Mouse (Mus musculus): Measurements from ENCODE around the gene Cpm.
"Not testable (repeated sequence)": the region's sequence is repeated elsewhere in the genome, so short reads cannot be mapped to it uniquely, and the experiment has no call there.

Gene Cpm

GRCm38 (mm10) chr10:117606423-117606822 is 22.9 kb upstream of the Cpm start:
- no peak for DNase-seq (ENCODE audit: low spot score in 2 of 2)

- no peak for DNase-seq (ENCODE audit: low spot score in 2 of 2)
Measured at GRCm38 (mm10) chr10:117607051-117607803, 22.1 kb upstream of the Cpm start.

GRCm38 (mm10) chr10:117607804-117608279 is 21.5 kb upstream of the Cpm start:
- DNase-seq (ENCODE audit: low spot score in 2 of 2): no peak

DNA sequence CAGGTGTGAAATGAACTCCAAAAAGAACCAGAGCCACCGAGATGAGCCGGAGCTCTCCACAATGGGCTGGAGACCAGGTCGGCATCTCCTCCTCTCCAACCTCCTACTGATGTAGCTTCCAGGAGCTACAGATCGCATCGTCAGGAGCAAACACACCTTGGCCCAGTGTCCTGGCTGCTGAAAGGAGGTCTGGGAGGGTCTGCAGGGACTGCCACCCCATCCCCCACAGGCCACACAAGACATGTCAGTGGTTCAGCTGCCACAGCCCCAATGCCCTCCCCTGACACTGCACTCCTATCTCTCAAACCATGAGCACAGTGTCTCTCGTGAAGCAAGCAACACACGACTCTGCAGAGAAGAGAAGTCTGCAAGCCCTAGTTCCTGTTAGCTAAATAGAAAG is 20.8 kb upstream of the Cpm start:
- DNase-seq (ENCODE audit: low spot score in 2 of 2): no peak

- no peak for DNase-seq (ENCODE audit: low spot score in 2 of 2)
Measured at GRCm38 (mm10) chr10:117608988-117609809, 20.1 kb upstream of the Cpm start.

DNA sequence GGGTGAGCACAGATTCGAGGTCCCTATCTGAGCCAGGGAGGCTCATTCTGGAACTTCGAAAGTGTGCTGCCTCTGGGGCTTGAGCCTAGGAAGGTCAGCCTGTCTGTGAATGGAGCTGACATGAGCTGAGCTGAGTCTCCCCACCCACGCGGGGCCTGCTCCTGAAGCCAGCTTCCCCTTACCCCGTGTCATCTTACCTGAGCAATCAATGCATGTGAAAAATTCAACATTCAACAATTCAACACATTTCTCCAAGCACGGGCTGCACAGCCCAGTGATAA is 19.6 kb upstream of the Cpm start:
- DNase-seq (ENCODE audit: low spot score in 2 of 2): no peak

DNA sequence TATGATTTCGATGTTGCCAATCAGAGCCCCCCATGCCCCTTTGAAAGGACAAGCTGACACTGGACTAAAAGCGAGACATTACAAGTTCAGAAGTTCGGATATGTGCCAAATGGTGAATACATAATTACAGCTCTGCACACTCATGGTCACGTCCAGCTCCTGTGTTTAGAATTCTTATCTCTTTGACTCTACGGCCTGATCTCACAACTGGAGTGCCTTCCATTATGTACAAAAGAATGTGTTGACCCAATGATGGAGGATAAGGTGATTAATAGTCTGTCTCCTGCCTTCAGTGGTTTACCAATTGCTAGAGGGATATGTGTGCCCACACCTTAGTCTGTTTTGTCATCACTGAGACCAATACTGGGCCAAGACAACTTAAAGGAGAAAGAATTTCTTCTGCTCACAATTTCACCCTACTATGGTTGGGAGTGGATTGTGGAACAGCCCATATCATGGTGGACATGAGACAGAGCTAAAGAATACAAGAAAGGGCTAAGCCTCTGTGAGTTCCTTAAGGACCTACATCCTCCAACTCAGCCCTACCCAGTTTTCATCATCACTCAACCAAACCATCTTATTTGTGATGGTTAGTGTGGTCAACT is 19.0 kb upstream of the Cpm start:
- DNase-seq (ENCODE audit: low spot score in 2 of 2): no peak

DNA sequence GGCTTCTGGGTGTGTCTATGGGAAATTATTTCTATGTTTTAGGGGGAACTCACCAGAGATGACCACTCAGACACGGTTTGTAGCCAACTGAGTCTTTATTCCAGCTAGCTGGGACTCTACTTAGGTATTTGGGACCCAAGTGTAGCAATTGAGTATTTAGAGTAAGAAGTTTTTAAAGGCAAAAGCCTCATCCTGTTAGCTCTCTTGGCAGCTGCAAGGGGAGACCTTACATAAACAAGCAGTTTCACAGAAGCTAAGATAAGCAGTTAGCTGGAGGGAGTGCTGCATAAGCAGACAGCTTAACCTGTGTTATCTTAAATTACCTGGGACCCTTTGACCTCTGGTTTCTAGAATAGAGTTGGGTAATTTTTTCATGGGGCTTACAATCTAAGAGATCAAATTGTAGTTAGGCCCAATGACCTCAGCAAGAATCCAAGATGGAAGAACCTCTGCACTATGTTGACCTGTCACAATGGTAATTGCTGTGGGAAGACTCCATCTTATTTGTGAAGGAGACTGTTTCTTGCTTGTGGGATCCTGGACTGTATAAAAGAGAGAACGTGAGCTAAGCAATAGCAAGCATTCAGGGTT is 18.4 kb upstream of the Cpm start:
- DNase-seq (ENCODE audit: low spot score in 2 of 2): no peak

DNA sequence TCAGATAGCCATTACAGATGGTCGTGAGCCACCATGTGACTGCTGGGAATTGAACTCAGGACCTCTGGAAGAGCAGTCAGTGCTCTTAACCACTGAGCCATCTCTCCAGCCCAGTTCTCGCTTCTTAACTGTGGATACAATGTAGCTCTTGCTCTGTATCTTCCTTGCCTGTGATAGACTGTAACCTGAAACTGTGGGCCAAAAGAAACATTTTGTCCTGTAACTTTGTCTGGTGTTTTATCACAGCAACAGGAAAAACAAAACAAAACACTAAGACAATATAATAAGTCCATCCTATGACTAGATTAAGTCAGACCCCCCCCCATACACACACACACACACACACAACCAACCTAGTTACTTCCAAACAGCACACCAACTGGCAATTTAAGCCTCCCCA is 17.8 kb upstream of the Cpm start:
- DNase-seq (ENCODE audit: low spot score in 2 of 2): no peak

DNA sequence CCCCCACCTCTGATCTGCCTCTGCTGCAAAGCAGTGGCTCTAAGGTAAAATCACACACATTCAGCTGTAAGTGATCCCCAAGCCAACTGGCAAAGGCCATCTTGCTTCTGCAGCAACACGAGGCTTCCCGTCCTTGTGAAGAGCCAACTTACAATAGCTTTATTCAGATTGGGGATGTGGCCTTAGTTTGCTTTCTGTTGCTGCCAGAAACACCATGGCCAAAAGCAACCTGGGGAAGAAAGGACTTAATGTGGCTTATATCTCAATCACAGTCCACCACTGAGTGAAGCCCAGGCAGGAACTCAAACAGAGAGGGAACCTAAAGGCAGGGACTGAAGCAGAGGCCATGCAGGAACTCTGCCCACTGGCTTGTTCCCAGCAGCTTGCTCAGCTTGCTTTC is 17.3 kb upstream of the Cpm start:
- DNase-seq (ENCODE audit: low spot score in 2 of 2): no peak

DNA sequence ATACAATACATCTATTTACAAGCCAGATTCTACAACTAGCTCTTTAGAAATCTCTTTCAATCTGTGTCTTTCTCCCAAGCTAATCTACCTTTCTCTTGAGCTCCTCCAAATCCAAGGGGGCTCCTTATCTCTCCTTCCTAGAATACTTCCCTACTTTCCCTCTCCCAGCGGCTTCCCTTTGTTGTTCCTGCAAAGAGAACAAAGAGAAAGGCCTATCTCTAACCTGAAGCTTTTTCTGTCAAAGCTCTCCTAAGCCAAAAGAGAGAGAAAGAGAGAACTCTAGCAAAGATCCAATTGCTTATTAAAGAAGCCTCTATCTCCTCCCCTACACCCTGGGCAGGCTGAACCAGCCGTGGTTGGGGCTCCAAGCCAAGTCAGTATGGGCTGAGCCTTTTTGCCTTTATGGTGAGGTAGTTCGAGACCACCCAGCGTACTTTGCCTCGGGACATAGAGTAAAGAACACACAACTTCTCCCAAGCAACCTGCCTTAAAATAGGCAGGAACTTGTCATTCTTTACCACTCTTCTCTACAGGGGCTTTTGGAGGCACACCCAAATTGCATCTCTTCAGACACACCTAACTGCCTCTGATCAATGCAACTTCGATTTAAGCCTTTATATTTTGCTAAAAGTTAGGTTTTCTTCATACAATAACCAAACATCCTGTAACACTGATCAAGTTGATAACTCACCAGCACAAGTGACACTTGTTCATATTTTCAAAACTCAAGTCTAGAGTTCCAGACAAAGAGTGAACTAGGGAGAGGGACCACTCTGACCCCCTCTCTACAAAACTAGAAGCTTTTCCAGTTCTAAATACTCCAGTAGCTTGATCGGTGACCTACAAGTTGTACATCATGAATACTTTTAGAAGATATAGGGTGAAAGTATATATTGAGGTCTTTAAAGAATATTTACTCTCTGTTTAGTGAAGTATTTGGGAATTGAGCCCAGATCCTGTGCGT is 16.4 kb upstream of the Cpm start:
- DNase-seq (ENCODE audit: low spot score in 2 of 2): no peak

- DNase-seq (ENCODE audit: low spot score in 2 of 2): no peak
Measured at GRCm38 (mm10) chr10:117613960-117614359, 15.3 kb upstream of the Cpm start.

GRCm38 (mm10) chr10:117614387-117614786 is 14.9 kb upstream of the Cpm start:
- no peak for DNase-seq (ENCODE audit: low spot score in 2 of 2)

DNA sequence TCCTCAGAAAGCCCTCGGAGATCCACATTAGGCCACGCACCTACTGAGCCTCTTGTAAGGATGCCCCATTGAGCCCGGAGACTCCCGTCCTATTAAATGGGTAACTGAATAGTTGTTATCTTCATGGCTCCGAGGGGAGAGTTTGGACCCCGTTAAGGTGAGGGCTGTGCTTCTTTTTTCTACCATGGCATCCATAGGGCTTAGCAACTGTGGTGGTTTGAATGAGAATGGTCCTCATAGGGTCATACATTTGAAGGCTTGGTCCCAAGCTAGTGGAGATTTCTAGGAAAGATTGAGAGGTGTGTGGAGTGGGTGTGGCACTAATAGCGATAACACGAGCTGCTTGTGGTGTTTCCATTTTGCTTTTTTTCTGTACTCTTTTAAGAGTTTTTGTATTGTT is 14.1 kb upstream of the Cpm start:
- DNase-seq (ENCODE audit: low spot score in 2 of 2): no peak

- DNase-seq (ENCODE audit: low spot score in 2 of 2): no peak
Measured at GRCm38 (mm10) chr10:117615746-117616145, 13.6 kb upstream of the Cpm start.

- DNase-seq (ENCODE audit: low spot score in 2 of 2): no peak
Measured at GRCm38 (mm10) chr10:117616191-117616680, 13.1 kb upstream of the Cpm start.

DNA sequence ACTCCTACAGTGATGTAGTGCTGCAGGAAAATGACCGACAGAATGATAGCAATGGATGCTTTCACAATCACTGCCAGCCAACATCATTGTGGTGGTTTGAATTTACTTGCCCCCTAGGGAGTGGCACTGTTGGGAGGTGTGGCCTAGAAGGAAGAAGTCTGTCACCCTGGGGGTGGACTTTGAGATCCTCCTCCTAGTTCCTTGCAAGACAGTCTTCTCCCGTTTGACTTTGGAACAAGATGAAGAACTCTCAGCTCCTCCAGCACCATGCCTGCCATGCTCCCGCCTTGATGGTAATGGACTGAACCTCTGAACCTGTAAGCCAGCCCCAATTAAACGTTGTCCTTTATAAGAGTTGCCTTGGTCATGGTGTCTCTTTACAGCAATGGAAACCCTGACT is 12.5 kb upstream of the Cpm start:
- not testable (repeated sequence) for DNase-seq (ENCODE audit: low spot score in 2 of 2)

DNA sequence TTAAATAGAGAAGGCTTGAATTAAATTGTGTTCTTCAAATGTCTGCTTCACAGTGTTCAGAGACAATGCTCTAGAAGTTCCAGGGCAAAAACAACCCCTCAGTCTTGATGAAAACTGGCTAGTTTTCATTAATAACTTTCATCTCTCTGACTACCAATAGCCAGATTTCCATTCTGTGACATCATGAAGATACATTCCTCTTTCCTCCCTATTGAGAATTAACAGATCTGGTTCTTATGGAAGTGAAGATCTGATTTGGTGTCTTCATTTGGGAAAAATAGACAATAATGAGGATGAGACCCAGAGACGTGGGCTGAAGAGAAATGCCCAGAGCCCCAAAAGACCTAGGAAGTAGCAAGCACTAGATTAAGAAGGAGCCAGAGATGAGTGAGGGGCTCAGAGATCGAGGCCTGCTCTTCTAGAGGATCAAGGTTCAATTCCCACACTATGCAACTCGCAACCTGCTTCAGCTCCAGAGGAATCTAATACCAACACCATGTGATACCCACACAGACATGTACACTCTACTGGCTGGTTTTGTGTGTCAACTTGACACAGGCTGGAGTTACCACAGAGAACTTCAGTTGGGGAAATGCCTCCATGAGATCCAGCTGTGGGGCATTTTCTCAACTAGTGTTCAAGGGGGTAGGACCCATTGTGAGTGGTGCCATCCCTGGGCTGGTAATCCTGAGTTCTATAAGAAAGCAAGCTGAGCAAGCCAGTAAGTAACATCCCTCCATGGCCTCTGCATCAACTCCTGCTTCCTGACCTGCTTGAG is 11.5 kb upstream of the Cpm start:
- DNase-seq (ENCODE audit: low spot score in 2 of 2): no peak

GRCm38 (mm10) chr10:117619041-117619861 is 10.0 kb upstream of the Cpm start:
- no peak for DNase-seq (ENCODE audit: low spot score in 2 of 2)

- DNase-seq (ENCODE audit: low spot score in 2 of 2): no peak
Measured at GRCm38 (mm10) chr10:117619862-117620179, 9.5 kb upstream of the Cpm start.

Data from natural killer cell, adult 2 months (primary cell).